Mouse (Mus musculus) embryonic facial prominence, embryonic 11.5 days (tissue): ENCODE results near the gene Zfp385b. TPM values are rescaled to one million over a fixed set of nuclear protein-coding genes. Genes with fewer than 3 reads are reported as not detected.

Source experiments
- ATAC-seq: fragments of 200-750 bp; cut with Nextera tagmentation; replicated peaks from 2 replicates; pipeline ENCODE4 v1.8.0; 2017; ENCODE audit warnings: low read depth; ENCODE audit not compliant: insufficient number of reproducible peaks, low FRiP score, low TSS enrichment
- DNase-seq: peaks from one replicate; pipeline ENCODE4 v3.0.0-alpha.2; 2015; ENCODE audit warnings: low spot score
- H3K27ac ChIP-seq: fragments of 300-500 bp; sonication (generic); replicated peaks from 2 replicates; pipeline ENCODE4 v1.5.1; 2014; ENCODE audit warnings: mild to moderate bottlenecking, low read depth, low read length, control low read depth
- H3K27me3 ChIP-seq: fragments of 300-500 bp; sonication (generic); 2 replicates; pipeline ENCODE4 v1.6.1; 2014; ENCODE audit warnings: mild to moderate bottlenecking, low read length, moderate library complexity, mixed read lengths; ENCODE audit not compliant: control insufficient read depth, insufficient read depth
- H3K36me3 ChIP-seq: fragments of 300-500 bp; sonication (generic); replicated peaks from 2 replicates; pipeline ENCODE4 v1.6.1; 2014; ENCODE audit warnings: low read depth, mild to moderate bottlenecking, low read length, moderate library complexity, mixed read lengths; ENCODE audit not compliant: control insufficient read depth, insufficient read depth
- H3K4me1 ChIP-seq: fragments of 300-500 bp; sonication (generic); 2 replicates; pipeline ENCODE4 v1.6.1; 2014; ENCODE audit warnings: low read length, mixed read lengths; ENCODE audit not compliant: control insufficient read depth, insufficient read depth
- H3K4me2 ChIP-seq: fragments of 300-500 bp; sonication (generic); 2 replicates; pipeline ENCODE4 v1.6.1; 2014; ENCODE audit warnings: low read depth, mild to moderate bottlenecking, control low read depth, low read length, moderate library complexity
- H3K4me3 ChIP-seq: fragments of 300-500 bp; sonication (generic); 2 replicates; pipeline ENCODE4 v1.5.1; 2014; ENCODE audit warnings: low read depth, low read length, control low read depth
- H3K9ac ChIP-seq: fragments of 300-500 bp; sonication (generic); replicated peaks from 2 replicates; pipeline ENCODE4 v1.6.1; 2014; ENCODE audit warnings: mild to moderate bottlenecking, control low read depth, low read length
- H3K9me3 ChIP-seq: fragments of 300-500 bp; sonication (generic); replicated peaks from 2 replicates; pipeline ENCODE4 v1.6.1; 2016; ENCODE audit warnings: mild to moderate bottlenecking, low read length, inconsistent platforms, mixed read lengths; ENCODE audit not compliant: control insufficient read depth
- WGBS: fragments of 180-500 bp; shearing (Covaris S2); extraction: QIAGEN DNeasy Blood & Tissue Kit; methylation state at CpG from one replicate; pipeline ENCODE4 v1.1.7; 2014; 5-methylcytosine and 5-hydroxymethylcytosine counted together
- polyA plus RNA-seq: library from polyadenylated mRNA; unstranded; fragments of >200 nt; fragmentation: Nextera tagmentation; extraction: Ambion mirVana; gene quantifications from 2 replicates; pipeline ENCODE4 v1.2.1, GENCODE M21; 2014

Gene Zfp385b
- polyA plus RNA-seq, 1 experiment from 2014 or later = 1.7 TPM

DNA sequence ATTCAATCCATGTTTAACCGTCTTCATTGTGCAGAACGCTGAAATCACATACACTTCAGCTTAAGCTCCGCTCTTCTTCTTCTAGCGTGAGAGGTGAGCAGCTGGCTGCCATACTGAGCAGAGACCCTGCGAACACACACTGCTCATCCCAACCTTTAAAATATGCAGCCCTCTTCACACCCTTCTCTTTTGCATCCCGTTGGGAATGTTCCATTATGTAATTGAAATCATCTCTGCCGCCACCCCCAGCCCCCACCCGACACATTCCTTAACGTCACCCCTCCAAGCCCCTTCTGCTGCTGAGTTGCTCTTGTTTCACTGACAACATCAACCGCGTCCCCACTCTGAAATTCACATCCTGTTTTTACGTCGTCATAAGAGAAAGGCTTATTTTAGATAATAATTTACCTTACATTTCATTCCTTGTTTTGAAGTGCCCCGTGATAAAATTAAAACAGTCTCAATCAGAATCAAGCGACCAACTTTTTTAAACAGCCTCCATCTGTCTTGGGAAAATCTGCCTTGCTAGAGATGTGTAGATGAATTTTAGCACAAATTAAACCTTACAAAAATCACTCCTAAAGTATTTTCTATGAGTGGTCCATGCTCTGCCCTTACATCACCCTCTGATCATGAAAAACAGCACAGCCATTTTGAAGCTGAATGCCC lies 60.9 kb downstream of the Zfp385b start:
- WGBS = 73% methylated on average over 15 of the region's 15 CpGs
- no peaks in the 10 kb centered on the region for H3K9me3 ChIP-seq
- DNase-seq (no peak), ATAC-seq (no peak)
- no peaks in the 10 kb centered on the region for H3K4me1 ChIP-seq
- no peaks in the 10 kb centered on the region for H3K36me3 ChIP-seq
- H3K4me3 ChIP-seq = no peak overlapping the region
- H3K4me2 ChIP-seq = no peak overlapping the region
- no peak overlapping the region for H3K27ac ChIP-seq
- no peak overlapping the region for H3K9ac ChIP-seq
- H3K27me3 ChIP-seq = no peaks in the 10 kb centered on the region

GRCm38 (mm10) chr2:77752491-77752890 lies 66.9 kb downstream of the Zfp385b start:
- H3K4me3 ChIP-seq = no peak overlapping the region
- no peak overlapping the region for H3K27ac ChIP-seq
- H3K4me2 ChIP-seq = no peak overlapping the region
- H3K36me3 ChIP-seq = no peaks in the 10 kb centered on the region
- H3K9ac ChIP-seq = no peak overlapping the region
- ATAC-seq (no peak), DNase-seq (no peak)
- H3K27me3 ChIP-seq = no peaks in the 10 kb centered on the region
- 78% methylated on average over 4 of the region's 4 CpGs for WGBS
- H3K4me1 ChIP-seq = no peaks in the 10 kb centered on the region
- no peaks in the 10 kb centered on the region for H3K9me3 ChIP-seq

DNA sequence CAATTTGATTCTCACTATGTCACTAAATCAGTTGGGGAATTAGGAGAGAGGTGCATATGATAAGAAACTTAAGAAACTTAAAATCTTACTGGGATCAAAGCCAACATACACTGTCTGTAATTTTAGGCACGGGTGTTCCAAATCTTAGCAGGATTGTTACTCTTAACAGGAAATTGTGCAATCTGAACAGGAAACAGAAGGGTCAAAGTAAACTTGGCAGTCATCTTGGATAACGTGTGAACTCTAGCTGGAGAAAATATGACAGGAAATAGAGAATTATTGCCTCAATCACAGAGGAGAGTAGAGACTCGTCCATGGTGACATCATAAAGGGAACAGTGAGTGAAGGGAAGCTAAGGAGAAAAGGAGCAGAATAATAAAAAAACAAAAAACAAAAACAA lies 69.8 kb downstream of the Zfp385b start:
- 47% methylated on average over 3 of the region's 3 CpGs for WGBS
- Histone ChIP-seq H3K27ac (no peak overlapping the region), H3K4me3 (no peak overlapping the region), H3K27me3 (no peaks in the 10 kb centered on the region), H3K4me1 (no peaks in the 10 kb centered on the region), H3K4me2 (no peak overlapping the region), H3K9me3 (no peaks in the 10 kb centered on the region), H3K9ac (no peak overlapping the region), H3K36me3 (no peaks in the 10 kb centered on the region)
- ATAC-seq = no peak
- no peak for DNase-seq

DNA sequence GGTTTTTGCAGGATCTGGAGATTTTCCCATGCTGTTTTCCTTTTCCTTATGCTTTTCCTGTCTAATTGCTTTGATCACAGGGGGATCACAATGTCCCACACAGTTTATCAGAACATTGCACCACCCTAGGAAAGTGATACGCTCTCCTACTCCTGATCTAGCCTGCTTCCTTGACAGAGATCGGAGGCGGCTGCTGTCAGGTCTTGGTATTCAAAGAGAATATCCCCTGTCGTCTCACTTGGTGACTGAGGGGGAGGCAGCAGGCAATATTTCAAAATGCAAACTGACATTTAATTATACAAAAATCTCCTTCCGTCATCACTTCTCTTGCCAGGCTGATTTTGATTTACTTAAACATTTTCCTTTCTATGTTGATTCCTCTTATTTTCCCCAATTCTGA lies 73.0 kb downstream of the Zfp385b start:
- H3K9me3 ChIP-seq = no peaks in the 10 kb centered on the region
- DNase-seq = no peak
- no peak overlapping the region for H3K27ac ChIP-seq
- no peak overlapping the region for H3K4me3 ChIP-seq
- H3K27me3 ChIP-seq = no peaks in the 10 kb centered on the region
- H3K4me1 ChIP-seq = no peaks in the 10 kb centered on the region
- WGBS = 78% methylated on average over 5 of the region's 5 CpGs
- no peaks in the 10 kb centered on the region for H3K36me3 ChIP-seq
- H3K9ac ChIP-seq = no peak overlapping the region
- no peak for ATAC-seq
- no peak overlapping the region for H3K4me2 ChIP-seq

GRCm38 (mm10) chr2:77745246-77745645 lies 74.2 kb downstream of the Zfp385b start:
- no peaks in the 10 kb centered on the region for H3K27me3 ChIP-seq
- 92% methylated on average over 7 of the region's 7 CpGs for WGBS
- no peaks in the 10 kb centered on the region for H3K36me3 ChIP-seq
- ATAC-seq (no peak), DNase-seq (no peak)
- H3K9ac ChIP-seq = no peak overlapping the region
- H3K4me1 ChIP-seq = no peaks in the 10 kb centered on the region
- no peaks in the 10 kb centered on the region for H3K9me3 ChIP-seq
- no peak overlapping the region for H3K27ac ChIP-seq
- H3K4me3 ChIP-seq = no peak overlapping the region
- H3K4me2 ChIP-seq = no peak overlapping the region

DNA sequence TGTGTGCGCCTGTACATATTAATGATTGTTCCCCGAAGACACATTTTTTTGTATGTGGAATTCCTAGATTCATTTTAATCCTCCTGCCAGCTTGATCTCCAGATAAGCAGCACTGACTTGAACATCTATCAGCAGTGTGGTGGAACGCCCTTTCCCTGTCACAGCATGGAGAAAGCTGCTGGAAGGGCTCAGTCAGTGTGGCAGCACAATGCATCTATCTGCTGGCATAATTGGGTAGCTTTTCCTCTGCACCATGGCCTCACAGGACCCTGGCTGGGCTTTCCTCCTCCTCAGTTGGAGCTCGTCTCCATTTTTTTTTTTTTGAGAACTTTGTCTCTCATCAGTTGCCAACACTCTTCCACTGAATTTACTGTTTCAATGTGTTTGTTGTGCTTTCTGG lies 77.1 kb downstream of the Zfp385b start:
- H3K4me1 ChIP-seq = no peaks in the 10 kb centered on the region
- no peak overlapping the region for H3K9ac ChIP-seq
- ATAC-seq = no peak
- no peak overlapping the region for H3K27ac ChIP-seq
- no peaks in the 10 kb centered on the region for H3K36me3 ChIP-seq
- WGBS = 75% methylated on average over 4 of the region's 4 CpGs
- H3K9me3 ChIP-seq = no peaks in the 10 kb centered on the region
- H3K4me2 ChIP-seq = no peak overlapping the region
- no peaks in the 10 kb centered on the region for H3K27me3 ChIP-seq
- H3K4me3 ChIP-seq = no peak overlapping the region
- DNase-seq = no peak

- 77% methylated on average over 2 of the region's 2 CpGs for WGBS
- no peak overlapping the region for H3K27ac ChIP-seq
Observed at GRCm38 (mm10) chr2:77730196-77730595, 89.2 kb downstream of the Zfp385b start.

GRCm38 (mm10) chr2:77726798-77727197 lies 92.6 kb downstream of the Zfp385b start:
- H3K9me3 ChIP-seq = no peaks in the 10 kb centered on the region
- H3K9ac ChIP-seq = no peak overlapping the region
- H3K4me3 ChIP-seq = no peak overlapping the region
- DNase-seq = no peak
- H3K27ac ChIP-seq = no peak overlapping the region
- H3K4me2 ChIP-seq = no peak overlapping the region
- ATAC-seq = no peak
- no peaks in the 10 kb centered on the region for H3K4me1 ChIP-seq
- 79% methylated on average over 7 of the region's 7 CpGs for WGBS
- no peaks in the 10 kb centered on the region for H3K36me3 ChIP-seq
- no peaks in the 10 kb centered on the region for H3K27me3 ChIP-seq

More at GRCm38 (mm10) chr2:77730196-77730595, 89.2 kb downstream of the Zfp385b start:
- ATAC-seq (no peak), DNase-seq (no peak)
- Histone ChIP-seq H3K4me1 (no peaks in the 10 kb centered on the region), H3K4me2 (no peak overlapping the region), H3K27me3 (no peaks in the 10 kb centered on the region), H3K4me3 (no peak overlapping the region), H3K9me3 (no peaks in the 10 kb centered on the region), H3K9ac (no peak overlapping the region), H3K36me3 (no peaks in the 10 kb centered on the region)
